Mouse (Mus musculus) lung, adult 2 months (tissue): ENCODE results near the gene Sel1l.

Experiments used
- CTCF ChIP-seq: fragments of 200-500 bp; IDR thresholded peaks from 2 replicates; pipeline ENCODE4 v1.5.1; 2011; ENCODE audit warnings: mild to moderate bottlenecking, low read length, control low read depth; ENCODE audit not compliant: insufficient read depth
- POLR2A ChIP-seq: fragments of 200-500 bp; IDR thresholded peaks from 2 replicates; pipeline ENCODE4 v1.6.1; 2011; ENCODE audit warnings: low read depth, mild to moderate bottlenecking, control low read depth, low read length, borderline replicate concordance; ENCODE audit errors: extremely low read depth

- TF ChIP-seq CTCF: no peak
- TF ChIP-seq POLR2A: no peak
Measured at GRCm38 (mm10) chr12:91841714-91842113, 7.2 kb downstream of the Sel1l start.
